Mouse (Mus musculus) embryonic facial prominence, embryonic 15.5 days (tissue): Measurements from ENCODE around the gene Ppm1e. TPM values are rescaled to one million over a fixed set of nuclear protein-coding genes. Genes with fewer than 3 reads are reported as not detected.

Experiments used
- ATAC-seq: fragments of 200-750 bp; cut with Nextera tagmentation; 2 replicates; pipeline ENCODE4 v1.8.0; 2017; ENCODE audit warnings: low read depth, moderate TSS enrichment; ENCODE audit not compliant: insufficient number of reproducible peaks, low FRiP score, low TSS enrichment
- H3K27ac ChIP-seq: fragments of 300-500 bp; sonication (generic); replicated peaks from 2 replicates; pipeline ENCODE4 v1.5.1; 2015; ENCODE audit warnings: mild to moderate bottlenecking, inconsistent platforms
- H3K27me3 ChIP-seq: fragments of 300-500 bp; sonication (generic); 2 replicates; pipeline ENCODE4 v1.6.1; 2015; ENCODE audit warnings: inconsistent platforms
- H3K36me3 ChIP-seq: fragments of 300-500 bp; sonication (generic); 2 replicates; pipeline ENCODE4 v1.6.1; 2015; ENCODE audit warnings: mild to moderate bottlenecking, inconsistent platforms
- H3K4me1 ChIP-seq: fragments of 300-500 bp; sonication (generic); 2 replicates; pipeline ENCODE4 v1.6.1; 2015; ENCODE audit warnings: inconsistent platforms
- H3K4me2 ChIP-seq: fragments of 300-500 bp; sonication (generic); replicated peaks from 2 replicates; pipeline ENCODE4 v1.6.1; 2015; ENCODE audit warnings: mild to moderate bottlenecking, inconsistent platforms
- H3K4me3 ChIP-seq: fragments of 300-500 bp; sonication (generic); replicated peaks from 2 replicates; pipeline ENCODE4 v1.5.1; 2015; ENCODE audit warnings: mild to moderate bottlenecking, inconsistent platforms
- H3K9ac ChIP-seq: fragments of 300-500 bp; sonication (generic); 2 replicates; pipeline ENCODE4 v1.6.1; 2015; ENCODE audit warnings: inconsistent platforms
- H3K9me3 ChIP-seq: fragments of 300-500 bp; sonication (generic); replicated peaks from 2 replicates; pipeline ENCODE4 v1.6.1; 2016; ENCODE audit warnings: inconsistent platforms
- WGBS: fragments of 180-500 bp; shearing (Covaris S2); methylation state at CpG from one replicate; pipeline ENCODE4 v1.1.7; 2015; 5-methylcytosine and 5-hydroxymethylcytosine counted together
- polyA plus RNA-seq: library from polyadenylated mRNA; unstranded; fragments of >200 nt; fragmentation: Nextera tagmentation; extraction: Ambion mirVana; gene quantifications from 2 replicates; pipeline ENCODE4 v1.2.1, GENCODE M21; 2015

The Ppm1e gene
- polyA plus RNA-seq, 1 experiment from 2014 or later: 3.9 TPM

GRCm38 (mm10) chr11:87227056-87227455 lies 131.8 kb downstream of the Ppm1e start:
- ATAC-seq: no peak
- H3K4me2 ChIP-seq: no peak overlapping the region
- H3K9ac ChIP-seq: no peak overlapping the region
- H3K4me3 ChIP-seq: no peak overlapping the region
- no peak overlapping the region for H3K27ac ChIP-seq
- H3K36me3 ChIP-seq: peaks cover 13% of the 10 kb centered on the region; the same call in 1 of the 2 replicates
- no peaks in the 10 kb centered on the region for H3K27me3 ChIP-seq
- WGBS: 84% methylated on average over 5 of the region's 5 CpGs
- no peaks in the 10 kb centered on the region for H3K4me1 ChIP-seq
- no peaks in the 10 kb centered on the region for H3K9me3 ChIP-seq

DNA sequence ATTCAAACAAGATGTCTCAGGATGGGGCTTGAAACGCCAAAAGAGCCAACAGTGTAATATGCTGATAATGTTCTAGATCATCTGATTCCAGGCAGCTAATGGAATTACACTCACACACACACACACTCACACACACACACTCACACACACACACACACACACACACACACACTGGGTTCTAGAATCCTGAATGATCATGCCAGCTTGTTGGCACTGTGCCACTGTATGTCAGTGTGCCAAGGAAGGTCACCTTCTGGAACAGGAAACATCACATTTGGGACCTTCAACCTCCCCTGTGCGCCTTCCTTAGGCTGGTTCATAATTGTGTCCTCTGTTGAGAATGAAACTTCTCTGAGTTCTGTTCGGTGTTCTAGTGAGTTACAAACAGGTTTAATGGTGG lies 136.1 kb downstream of the Ppm1e start:
- Histone ChIP-seq H3K4me2 (no peak overlapping the region), H3K4me1 (no peaks in the 10 kb centered on the region), H3K4me3 (no peak overlapping the region), H3K9ac (no peak overlapping the region), H3K36me3 (peaks cover 9% of the 10 kb centered on the region; the same call in 1 of the 2 replicates), H3K27ac (no peak overlapping the region), H3K27me3 (no peaks in the 10 kb centered on the region), H3K9me3 (no peaks in the 10 kb centered on the region)
- ATAC-seq: no peak
- 79% methylated on average over 3 of the region's 3 CpGs for WGBS

DNA sequence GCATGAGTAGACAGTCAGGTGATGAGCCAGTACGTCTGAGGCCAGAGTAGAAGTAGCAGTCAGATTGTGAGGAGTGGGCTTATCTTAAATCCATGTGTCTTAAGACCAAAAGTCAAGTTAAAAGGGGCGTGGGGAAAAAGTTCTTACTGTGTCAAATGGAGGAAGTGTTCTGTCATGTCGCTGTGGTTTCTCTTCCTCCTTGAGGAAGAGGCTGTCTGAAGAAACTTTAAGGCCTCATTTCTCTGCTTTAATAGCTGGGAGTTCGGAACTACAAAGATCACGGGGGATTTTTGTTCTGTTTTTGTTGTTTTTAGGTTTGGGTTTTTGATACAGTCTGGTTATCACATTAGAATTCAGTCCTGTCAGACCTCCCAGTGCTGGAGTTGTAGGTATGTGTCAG lies 146.5 kb downstream of the Ppm1e start:
- no peak overlapping the region for H3K9ac ChIP-seq
- H3K9me3 ChIP-seq: no peaks in the 10 kb centered on the region
- H3K27ac ChIP-seq: no peak overlapping the region
- no peak overlapping the region for H3K4me2 ChIP-seq
- no peak for ATAC-seq
- no peaks in the 10 kb centered on the region for H3K4me1 ChIP-seq
- WGBS: 74% methylated on average over 5 of the region's 5 CpGs
- H3K36me3 ChIP-seq: peaks cover 19% of the 10 kb centered on the region; the same call in 1 of the 2 replicates
- no peaks in the 10 kb centered on the region for H3K27me3 ChIP-seq
- no peak overlapping the region for H3K4me3 ChIP-seq

Other genes with a start within 250 kb of the Ppm1e start
- 46.5 and 48.4 TPM in 2 replicates for gene Ska2, start 249.8 kb downstream of the Ppm1e start, polyA plus RNA-seq
- gene Trim37, start 231.9 kb downstream of the Ppm1e start, polyA plus RNA-seq: 25.8 and 28.5 TPM in 2 replicates
- gene Rad51c, start 45.9 kb upstream of the Ppm1e start, polyA plus RNA-seq: 6.4 and 7.3 TPM in 2 replicates
- 1.7 and 2.0 TPM in 2 replicates for gene Tex14, start 46.0 kb upstream of the Ppm1e start, polyA plus RNA-seq
- not detected in 2 replicates for gene Gm11492, start 207.6 kb upstream of the Ppm1e start, polyA plus RNA-seq
- gene Sept4, start 209.9 kb upstream of the Ppm1e start, polyA plus RNA-seq: 33.0 and 37.9 TPM in 2 replicates
- 25.7 and 27.4 TPM in 2 replicates for gene Mtmr4, start 233.1 kb upstream of the Ppm1e start, polyA plus RNA-seq